Mouse (Mus musculus) adrenal gland, postnatal 10 days (tissue): ENCODE measurements at regions not wholly inside any gene's neighbourhood (a gene's known extent, or its start where the extent isn't known, plus 50 kb on each side); places are given as distances from the start of the nearest gene placed in this dataset.

Experiments used
- DNase-seq: peaks from one replicate; pipeline ENCODE4 v3.0.0; 2021; ENCODE audit warnings: mixed read lengths

DNA sequence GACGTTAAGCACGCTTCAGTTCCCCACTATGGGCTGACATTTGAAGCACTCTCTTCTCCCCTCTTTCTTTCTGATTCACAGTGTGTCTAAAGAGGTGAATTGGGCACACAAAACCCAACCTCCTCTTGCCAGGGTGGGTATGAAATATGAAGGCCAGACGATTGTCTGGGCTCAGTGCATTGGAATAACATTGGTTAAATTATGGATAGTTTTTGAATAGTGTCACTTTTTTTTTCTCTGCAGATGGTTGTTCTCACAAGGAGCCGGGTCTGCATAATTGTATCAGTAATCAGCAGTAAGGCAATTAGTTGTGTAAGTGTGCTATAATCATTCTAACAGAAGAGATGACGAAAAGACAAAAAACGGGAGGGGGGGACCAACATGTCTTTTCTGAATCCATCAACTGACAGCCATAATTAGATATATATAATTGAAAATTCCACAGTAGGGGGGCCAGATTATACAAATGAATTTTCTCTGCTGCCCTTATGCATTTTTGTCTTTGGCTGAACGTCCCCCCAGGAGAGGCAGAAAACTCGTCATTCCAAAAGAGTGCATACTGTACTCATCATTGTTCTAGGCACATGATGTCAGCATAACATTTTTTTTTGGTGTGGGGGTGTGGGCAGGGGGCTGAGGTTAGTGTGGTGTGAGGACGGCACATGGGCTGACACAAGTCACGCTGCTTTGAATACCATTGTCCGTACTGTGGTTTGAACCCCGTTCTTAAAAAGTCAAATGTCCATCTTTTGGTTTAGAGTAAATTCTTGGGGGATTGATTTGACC, 280.7 kb upstream of the Sall1 start:
- no peak for DNase-seq

DNA sequence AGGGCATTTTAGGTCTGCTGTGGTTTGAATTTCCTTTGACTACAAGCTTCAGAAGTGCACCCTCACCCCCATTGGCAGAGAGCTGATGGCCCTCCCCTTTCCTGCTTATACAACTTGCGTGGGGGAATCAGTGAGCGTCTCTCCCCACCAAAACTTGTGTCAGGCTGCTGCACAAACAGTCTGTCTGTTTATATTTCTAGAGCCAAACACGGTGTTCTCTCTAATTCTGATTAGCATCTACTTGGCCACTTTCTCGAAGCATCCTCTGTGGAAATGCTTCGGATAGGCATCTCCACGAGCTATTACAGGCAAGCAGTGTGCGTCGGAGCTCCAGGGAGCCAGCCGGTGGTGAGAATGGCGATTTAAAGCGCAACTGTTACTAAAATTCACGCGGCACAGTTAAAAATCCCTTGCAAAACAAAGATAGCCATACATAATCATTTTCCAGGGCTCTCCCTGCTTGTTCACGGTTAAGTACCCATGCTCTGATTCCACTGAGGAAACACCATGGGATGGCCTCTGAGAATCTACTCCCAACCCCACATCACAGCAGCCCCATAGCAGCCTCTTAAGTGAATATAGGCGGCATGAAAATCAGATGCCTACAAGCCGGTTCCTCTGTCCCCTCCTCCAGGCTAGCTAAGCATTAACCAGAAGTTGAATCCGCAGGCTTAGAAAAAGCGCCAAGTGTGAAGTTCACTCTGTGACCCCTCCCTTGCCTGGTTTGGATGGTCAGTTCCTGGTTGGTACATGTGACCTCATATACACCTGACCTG, 273.7 kb upstream of the Sall1 start:
- DNase-seq: no peak

DNA sequence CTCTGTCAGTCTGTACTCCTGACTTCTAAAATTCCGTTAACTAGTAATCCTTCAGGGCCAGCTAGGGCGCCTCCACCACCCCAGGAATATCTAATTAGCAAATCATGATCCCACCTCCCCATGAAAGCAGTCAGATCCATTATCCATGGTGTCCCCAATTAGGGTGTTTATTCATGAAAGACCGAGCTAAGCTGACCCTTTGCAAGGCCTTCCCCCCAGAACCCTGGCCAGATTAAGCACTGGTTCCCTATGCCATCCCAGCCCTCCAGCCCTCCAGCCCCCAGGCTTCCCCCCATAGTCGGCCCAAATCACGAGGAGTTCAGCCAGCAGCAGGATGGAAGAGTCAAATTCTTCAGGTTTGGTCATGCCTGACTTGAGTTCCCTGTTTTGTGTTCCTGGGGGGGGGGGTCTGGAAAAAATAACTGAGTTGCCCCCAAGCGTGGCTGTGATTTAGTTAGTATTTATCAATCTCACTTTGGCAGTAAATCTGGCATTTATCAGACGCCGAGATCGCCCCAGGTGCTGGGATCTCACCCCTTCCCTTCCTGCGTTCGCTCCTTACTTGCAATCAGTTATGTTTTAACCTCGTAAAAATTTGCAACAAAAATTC, 272.7 kb upstream of the Sall1 start:
- DNase-seq: no peak

DNA sequence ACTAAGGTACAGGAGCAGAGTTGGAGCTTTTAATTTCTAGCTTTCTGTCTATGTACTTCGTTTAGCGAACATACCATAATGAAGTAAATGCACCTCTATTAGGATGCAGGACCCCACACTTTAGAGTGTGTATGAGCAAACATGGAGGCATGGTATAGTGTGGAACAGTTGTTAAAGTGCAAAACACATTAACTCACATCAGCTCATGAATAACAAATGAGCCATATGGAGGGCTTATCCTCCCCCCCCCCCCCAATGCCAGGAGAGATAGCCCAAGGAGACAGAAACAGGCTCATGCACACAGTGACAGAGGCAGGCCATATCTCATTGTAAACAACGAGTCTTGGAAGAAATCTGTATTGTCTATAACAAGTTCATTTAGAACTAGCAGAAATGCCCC, 270.9 kb upstream of the Sall1 start:
- DNase-seq: no peak

DNA sequence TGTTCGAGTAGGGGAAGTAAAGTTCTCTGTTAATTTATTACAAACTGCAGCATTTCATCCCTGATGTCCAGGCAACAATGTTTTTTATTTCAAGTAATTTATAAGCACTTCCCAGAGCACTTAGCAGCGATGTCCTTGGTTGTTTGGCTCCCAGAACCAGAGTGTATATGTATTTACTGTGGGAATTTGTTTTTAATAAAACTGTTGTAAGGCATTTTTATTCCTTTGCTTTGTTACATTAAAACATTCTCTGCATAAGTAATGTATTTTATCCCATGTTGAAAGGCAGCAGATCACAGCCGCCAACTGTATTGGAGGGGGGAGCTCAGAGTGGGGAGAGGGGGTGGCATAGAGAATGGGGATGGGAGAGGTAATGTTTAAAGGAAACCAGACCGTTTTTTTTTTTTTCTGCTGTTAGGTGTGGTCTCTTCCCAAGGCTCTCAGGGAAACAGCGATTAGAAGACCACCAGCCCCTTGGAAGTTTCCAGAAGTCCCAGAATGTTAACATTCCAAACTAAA, 266.8 kb upstream of the Sall1 start:
- DNase-seq: no peak

DNA sequence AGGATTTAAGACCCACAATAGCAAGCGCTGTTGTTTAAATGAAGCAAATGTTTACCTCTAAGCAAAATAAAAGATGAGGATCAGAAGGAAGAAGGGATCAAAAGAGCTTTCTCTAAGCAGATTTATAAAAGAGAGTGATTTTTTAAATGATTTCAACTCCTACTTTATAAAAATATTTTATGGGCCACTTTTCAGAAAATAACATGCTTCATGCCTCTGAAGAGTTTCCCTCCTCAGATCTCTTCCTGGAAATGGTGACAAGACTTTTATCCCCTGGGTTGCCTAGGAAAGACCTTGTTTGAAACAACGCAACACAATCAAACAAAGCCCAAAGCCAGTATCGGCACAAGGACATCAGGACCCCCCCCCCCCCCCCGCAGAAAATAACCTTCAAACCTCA, 265.6 kb upstream of the Sall1 start:
- DNase-seq: no peak

DNA sequence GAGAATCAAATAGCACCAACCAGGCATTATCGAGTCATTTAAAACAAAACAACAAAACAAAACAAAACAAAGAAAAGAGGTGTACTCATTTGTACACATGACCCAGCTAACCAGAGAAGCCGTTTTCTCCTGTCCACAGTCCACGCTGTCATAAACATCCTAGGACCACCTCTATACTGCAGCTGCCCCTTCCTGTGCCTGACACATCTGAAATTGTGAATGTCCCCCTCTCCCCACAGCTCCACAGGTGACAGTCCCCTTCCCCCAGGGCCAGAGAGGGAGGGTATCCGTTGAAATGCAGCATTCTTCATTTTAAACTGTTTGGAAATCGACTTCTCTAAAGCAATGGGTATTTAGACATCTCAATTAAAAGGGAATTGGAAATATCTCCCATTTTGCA, 265.0 kb upstream of the Sall1 start:
- no peak for DNase-seq

DNA sequence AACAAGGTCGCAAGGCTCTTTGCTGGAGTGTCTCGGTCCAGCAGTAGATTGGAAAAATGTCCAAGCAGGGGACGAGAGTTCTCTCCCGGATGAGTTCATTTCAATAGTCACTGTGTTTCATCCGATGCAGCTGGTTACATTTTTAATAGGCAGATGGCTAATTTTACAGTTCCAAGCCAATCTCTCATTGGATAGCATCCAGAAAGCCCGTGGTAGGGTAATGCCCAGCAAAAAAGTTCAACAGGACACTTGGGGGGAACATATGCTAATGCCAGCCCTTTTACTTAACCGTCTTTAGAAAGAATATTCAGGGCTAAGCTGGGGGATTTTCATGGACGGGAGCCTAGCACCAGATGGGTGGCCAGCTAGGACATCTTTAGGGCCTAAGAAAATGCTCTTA, 264.6 kb upstream of the Sall1 start:
- DNase-seq: no peak

DNA sequence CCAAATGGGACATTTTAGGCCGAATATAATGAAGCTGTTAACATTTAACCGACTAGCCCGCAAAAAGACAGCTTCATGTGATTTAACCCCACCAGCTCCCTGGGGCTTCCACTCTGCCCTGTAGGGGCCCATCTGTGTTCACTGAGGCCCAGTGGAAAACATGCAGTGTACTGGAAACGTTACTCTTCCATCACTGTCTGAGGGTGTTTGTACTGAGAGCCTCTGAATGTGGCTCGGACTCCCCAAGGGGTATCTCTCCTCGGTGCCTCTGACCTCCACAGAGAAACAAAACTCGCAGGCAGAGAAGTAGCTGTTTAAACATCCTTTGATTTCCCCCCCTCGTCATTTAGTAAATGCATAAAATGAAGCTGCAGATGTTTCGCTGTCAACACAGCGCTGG, 263.6 kb upstream of the Sall1 start:
- no peak for DNase-seq

DNA sequence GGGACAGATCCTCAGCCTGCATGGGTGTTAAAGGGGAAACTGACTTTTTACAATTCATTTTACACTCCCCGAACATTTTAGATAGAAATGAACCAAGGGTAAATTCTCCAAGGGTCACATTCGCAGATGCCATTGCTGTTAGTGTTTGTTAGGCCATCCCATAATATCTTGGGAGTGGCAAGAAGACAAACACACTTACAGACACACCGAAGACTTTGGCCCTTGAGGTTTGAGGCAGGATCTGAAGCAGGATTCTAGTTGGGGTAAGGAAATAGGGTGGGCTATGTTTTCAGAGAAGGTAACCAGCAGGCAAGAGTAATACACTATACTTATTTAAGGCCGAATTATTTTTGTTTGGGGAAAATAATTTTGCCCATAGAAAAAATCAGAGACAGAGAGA, 263.1 kb upstream of the Sall1 start:
- no peak for DNase-seq

DNA sequence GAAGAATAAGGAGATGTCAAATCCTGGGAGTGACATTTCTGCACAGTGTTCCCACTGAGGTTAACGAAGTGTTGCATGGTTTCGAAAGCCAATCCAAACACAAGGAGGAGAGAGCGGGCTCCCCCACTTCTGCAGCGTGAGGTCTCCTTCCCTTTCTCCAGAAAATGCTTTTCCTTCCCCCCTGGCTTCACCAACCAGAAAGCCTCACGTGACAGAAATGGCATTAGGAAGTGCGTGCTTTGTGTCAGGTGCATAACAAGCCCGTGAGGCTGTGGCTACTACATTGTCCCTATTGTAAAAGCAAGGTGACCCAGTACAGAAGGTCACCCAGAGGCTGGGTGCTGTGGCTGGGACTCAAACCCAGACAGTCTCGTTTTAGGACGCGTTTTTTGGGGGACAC, 260.2 kb upstream of the Sall1 start:
- no peak for DNase-seq

DNA sequence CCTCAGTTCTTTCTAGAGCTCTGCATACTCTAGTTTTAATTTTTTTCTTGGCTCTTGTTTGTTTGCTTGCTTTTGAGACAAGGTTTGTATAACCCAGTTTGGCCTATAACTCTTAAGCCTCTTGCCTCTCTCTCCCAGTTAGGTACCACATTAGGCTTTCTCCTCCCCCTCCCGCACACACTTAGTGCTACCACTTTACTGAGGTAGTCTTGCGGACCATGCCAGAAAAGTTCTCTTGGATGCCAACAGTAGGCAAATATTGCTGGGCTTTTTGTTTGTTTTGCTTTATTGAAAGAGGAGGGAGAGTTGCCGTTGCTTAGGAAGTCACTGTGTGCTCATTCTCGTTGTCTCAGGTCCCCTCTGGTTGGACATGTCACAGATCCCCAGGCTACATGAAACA, 259.4 kb upstream of the Sall1 start:
- DNase-seq: no peak

DNA sequence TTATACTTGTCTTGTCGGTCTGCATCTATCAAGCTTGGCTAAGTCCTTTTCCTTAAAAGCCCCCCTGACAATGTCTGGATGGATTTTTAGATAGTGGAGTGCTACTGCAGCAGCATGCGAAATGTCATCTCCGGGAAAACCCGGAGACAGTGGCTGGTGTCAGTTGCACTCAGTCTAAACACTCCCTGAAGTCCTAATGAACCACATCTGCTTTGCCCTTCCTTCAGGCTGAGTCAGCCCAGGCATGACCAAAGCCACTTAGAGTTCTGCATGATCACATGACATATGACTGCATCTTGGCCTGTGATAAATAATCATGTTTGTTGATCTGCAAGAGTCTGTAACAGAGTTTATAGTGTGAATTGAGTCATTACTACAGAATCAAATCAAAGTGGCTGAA, 255.7 kb upstream of the Sall1 start:
- no peak for DNase-seq

DNA sequence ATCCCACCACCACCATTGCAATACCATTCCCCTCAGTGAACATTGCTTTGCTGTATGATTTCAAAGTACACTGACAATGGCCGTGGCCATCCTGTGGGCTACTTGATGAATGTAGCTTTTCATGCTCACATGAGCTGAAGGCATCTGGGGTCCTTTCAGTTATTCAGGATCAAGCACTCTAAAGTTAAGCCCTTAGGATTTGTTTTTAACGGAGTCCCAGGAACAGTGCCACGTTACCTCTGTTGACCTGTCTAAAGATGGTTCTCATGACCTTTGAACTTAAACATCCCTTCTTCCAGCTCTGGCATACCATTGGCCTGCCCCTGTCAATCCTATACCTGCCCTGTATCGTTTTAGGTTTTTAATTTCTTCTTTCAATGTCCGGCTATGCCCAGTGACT, 251.7 kb upstream of the Sall1 start:
- no peak for DNase-seq

DNA sequence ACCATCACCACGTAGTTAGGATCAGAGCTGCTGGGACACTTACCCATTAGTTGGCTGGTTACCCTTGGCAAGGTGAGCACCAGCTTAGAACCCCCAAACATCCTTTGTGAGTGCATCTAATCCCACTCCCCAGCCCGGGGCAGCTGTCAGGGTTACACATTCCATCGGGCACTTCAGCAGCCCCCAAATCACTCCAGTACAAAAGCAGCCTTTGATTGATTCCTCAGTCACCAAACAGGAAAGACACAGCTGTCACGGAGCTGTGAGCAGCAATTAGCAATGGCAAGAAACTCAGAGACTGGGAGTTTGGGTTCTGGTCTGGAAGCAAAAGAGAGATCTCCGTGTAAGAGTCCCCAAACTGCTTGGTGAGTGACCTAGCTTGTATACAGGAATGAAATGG, 245.1 kb upstream of the Sall1 start:
- no peak for DNase-seq

DNA sequence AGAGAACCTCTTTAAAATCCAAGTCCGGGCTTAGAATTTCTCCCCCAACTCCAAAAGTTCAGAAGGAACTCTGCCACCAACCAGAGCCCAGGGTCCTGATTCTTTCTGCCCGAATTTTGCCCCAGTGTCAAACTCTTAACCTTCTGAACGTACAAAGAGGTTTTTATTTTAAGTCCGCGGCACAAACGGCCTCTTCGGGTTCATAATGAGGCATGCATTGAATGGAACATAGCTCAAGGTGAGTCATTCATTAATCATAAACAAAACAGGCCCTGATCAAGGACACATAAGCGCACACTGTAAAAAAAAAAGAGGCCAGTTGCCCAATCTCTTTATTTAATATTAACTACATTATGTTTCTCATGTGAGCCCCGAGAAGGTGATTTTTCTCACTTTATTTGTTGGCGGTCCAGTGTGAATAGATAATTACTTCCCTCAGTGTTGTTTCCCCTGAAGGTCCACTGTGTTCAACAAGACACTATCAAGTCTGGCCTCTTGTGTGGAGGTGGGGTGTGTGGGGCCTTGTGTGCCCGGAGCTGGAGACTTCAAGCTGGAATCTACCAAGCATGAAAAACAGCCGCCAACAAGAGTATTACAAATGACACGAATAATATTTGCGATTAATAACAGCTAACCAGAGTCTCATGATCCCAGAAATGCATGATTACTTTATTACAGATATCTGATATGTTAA, 241.1 kb upstream of the Sall1 start:
- DNase-seq: peak; percentile 10

DNA sequence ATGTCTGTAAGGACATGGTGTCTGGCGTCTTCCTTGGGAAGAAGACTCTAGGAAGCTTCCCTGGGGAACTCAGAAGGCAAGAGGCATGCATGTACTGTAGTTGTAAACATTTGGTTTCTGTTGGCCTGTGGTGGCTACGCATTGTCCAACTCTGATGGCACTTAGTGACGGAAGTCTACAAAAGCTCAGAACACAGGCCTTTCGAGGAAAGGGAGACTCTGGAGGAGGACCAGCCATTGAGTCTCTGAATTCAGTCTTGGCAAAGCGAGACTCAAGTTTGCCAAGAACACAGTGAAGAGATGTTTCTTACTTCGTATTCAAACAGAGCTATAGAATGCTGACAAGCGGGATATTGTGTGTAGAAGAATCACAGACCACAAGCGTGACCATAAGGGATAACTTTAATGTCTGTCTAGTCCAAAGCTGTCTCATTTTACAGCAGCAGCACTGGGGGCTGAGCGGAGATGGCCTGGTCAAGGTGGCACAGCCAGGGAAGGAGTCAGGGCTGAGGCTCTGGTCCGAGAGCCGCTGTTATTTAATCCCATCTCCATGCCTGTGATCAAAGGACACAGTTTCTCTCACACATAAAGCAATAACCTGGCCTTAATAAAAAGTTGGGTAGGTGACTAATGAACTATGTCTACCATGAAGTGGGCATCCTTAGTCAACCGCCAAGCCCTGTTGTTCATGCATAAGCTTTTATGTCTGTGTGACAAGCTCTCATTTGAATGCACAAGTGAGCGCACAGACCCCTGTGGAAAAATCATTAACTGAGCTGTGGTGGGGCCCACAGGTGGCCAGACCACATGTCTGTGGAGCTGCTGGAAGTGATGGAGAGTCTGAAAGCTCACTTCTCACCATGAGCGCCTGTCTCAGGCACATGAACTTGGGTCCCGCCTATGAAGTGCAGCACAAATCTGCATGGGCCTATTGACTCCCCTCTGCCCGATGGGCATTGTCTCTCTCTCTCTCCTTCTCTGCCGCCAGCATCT, 239.4 kb upstream of the Sall1 start:
- DNase-seq: no peak

DNA sequence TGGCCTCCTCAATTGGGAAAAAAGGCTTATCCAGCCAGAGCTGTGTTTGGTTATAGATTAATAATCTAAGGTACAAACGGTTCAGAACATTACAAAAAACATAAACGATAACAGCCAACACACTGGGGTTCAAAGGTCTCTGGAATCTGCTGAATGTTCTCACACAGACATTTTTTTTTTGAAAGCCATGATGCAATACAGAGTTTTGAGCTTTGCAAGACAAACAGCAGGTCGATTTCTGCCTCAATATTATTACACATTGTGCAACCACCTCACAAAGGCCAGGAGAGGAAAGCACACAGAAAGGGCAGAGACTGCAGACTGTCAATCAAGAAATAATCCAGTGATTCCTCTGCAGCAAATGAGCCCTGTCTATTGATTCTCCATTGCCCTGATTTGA, 235.9 kb upstream of the Sall1 start:
- no peak for DNase-seq

DNA sequence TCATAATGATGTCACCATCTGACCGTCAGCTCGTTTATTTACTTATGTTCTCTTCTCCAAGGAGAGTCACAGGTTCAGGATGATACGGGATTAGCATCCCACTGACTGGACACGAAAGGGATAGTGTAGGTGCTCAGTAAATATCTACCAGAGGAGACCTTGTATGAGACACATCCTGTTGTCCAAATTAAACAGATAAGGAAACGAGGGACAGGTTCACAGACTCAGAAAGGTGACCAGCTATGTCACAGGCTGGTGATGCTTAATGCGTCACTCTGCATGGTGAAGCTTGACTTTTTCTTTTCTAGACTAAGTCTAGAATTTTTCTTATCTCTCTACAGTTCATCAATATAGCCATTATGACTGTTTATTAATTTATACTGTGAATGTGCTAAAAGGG, 235.2 kb upstream of the Sall1 start:
- DNase-seq: no peak

DNA sequence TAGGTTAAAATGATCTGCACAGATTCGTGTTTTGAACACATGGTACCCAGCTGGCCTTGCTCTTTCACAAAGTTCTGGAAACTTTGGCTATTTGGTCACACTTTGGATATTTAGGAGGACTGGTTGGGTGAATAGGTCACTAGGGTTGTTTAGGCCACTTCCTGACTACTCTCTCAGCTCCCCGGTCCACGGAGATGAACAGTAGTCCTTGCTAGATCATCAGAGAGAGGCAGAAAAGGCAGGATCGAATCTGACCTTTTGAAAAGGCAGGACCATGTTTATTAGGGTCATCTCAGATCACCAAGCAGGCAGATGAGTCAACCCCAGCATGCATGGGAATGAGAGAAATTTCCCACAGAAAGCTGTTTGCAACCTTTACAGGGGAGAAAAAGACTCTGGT, 229.3 kb upstream of the Sall1 start:
- no peak for DNase-seq

DNA sequence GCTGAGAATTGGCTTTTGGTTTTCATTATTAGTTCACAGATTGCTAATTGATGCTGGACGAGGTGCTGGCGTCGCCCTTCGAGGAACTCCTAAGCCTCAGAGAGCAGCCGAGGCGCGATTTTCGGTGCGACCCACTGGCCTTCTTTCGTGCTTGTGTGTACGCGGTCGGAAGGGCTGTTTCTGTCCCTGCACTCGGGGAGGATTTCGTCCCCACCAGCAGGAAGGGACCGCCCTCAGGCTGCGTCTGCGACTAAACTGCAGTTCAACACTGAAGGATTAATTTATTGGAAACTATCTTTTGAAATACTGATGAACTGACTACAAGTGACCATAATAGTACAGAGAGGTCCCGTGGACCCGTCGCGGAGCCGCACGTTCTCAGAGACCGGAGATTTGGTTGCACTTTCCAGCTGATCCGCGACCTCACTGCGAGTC, 228.4 kb upstream of the Sall1 start:
- peak; percentile 40 for DNase-seq
